Mouse (Mus musculus) gastrocnemius, adult 8-10 months (tissue): ENCODE measurements around the gene Nrip1. TPM values are rescaled to one million over a fixed set of nuclear protein-coding genes. Genes with fewer than 3 reads are reported as not detected.
"Not testable (repeated sequence)": the region's sequence is repeated elsewhere in the genome, so short reads cannot be mapped to it uniquely, and the experiment has no call there.

Experiments used
- DNase-seq, 2 experiments: peaks; one replicate each; pipeline ENCODE4 v3.0.0; 2022; ENCODE audit warnings: low spot score in 2 of 2
- total RNA-seq, 4 experiments: library from RNA; stranded (reverse); gene quantifications; 2 replicates each; pipeline ENCODE4 v1.2.4; 2022

Gene Nrip1
- total RNA-seq, result 10 to 100 TPM; 35.9 to 51.9 (median 37.8) TPM

DNA sequence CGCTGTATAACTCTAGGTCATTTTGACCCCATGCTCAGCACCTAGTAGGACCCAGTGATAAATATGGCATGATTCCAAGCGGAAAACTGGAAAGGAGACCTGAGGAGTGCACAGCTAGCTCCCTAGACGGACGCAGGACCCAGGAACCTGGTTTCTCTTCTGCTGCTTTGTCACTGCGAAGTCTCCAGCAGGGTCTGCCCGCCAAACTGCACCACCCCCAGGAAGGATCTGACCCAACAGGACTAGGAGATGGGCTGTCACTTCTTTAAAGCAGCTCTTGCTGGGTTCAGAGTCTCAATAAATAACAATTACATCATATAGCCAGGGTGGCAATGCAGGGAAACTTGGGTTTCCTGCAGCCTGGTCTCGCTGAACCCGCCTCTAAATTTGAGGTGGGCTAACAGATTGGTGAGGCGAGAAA, at the start of gene Nrip1:
Gene Nrip1, minus strand, starts transcription at position 157 of the 421 bp plus-strand sequence.
- peak in 1 of 2 experiments; percentile 46 for DNase-seq

DNA sequence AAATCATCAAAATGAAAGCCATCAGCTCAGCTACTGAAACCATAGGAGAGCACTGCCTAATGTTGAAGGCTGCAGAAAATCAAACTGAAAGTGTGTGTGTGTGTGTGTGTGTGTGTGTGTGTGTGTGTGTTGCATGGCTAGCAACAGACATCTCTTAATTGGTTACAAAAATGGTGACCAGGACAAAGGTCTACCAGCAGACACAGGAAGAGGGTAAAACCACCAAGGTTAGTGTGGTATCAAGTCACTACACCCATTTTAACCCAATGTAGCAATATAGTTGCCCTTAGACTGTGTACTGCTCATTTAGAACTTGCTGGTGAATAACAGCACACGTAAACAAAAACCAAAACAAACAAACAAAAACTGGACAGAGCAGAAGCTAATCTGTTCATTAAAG, 48.9 kb upstream of the Nrip1 start:
- no peak for DNase-seq

- DNase-seq, result no peak
Observed at GRCm38 (mm10) chr16:76419849-76420248, 46.2 kb upstream of the Nrip1 start.

- no peak for DNase-seq
Observed at GRCm38 (mm10) chr16:76416477-76416876, 42.9 kb upstream of the Nrip1 start.

DNA sequence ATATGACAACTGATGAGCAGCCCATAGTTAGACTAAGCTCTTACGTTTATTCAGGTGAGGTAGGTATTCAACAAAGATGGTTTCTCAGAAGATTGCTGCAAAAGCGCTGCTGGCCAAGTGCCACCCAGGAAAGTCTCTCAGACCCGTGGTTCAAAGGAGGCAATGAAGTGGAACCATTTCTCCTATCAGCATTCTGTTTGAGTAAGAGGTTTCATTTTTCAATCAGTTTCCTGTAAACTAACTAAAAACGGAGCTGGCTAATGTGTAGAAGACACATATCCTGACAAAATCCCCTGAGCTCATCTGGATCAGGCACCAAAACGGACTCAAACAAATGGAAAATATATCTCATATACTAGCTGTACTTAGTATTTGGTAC, 42.4 kb upstream of the Nrip1 start:
- DNase-seq, result no peak

GRCm38 (mm10) chr16:76415407-76416059, 41.9 kb upstream of the Nrip1 start:
- no peak for DNase-seq

DNA sequence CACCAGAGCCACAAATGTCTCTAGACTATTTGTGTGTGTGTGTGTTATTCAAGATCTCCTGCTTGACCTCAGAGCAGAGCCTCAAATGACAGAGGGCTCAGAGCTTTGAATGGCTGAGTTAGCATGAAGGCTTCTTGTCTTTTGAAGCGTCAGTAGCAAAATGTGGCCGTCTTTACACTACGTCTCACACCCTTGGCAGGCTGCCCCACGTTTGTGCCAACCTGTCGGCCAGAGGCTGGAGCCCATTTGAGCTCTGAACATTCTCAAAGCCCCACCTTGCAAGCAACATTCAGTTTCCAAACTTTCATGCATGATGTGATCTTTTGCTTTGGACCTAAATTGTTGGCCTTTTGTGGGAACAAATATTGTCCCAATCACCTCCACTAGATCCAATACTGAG, 40.9 kb upstream of the Nrip1 start:
- no peak for DNase-seq

GRCm38 (mm10) chr16:76413581-76413980, 40.0 kb upstream of the Nrip1 start:
- no peak for DNase-seq

DNA sequence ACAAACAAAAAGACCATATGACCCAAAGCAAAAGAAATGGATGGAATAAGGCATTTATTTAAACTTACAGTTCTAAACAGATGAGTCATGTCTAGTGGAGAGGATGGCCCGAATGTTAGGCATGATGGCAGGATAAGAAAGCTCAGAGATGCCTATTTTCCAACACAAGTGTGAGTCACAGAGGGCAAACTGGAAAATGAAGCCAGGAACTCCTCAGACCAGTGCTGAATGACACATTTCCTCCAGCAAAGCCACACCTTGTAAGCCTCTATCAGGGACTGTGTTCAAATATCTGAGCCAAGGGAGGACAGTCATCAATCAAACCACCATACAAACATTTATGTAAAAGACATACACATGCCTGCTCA, 35.7 kb upstream of the Nrip1 start:
- DNase-seq, result no peak

DNA sequence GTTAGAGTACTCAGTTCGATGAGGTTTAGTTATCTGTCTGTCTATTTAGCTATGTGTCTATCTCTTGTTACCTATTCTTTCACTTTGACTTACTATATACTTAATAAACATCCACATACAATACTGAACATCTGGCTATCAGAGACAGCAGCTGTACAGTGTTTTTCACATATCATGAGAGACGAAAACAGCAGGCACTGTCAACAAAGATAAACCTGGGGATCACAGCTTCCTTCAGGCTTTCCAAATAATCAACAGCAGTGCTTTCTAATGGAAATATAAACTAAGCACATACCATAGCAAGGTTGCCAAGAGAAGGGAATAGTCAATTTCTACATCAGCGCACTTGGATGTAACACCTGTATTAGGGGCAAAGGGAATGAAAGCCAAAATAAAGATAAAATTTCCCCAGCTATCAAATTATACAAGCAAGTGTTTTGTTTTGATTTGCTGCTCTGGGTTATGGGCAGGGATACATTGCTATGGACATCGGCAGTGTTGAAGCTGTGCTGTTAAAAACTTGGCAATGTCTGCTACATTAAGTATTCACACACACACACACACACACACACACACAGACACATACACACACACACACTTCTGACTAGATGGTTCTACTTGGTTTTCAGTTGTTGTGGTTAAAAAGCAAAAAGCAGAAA, 35.2 kb upstream of the Nrip1 start:
- no peak for DNase-seq

DNA sequence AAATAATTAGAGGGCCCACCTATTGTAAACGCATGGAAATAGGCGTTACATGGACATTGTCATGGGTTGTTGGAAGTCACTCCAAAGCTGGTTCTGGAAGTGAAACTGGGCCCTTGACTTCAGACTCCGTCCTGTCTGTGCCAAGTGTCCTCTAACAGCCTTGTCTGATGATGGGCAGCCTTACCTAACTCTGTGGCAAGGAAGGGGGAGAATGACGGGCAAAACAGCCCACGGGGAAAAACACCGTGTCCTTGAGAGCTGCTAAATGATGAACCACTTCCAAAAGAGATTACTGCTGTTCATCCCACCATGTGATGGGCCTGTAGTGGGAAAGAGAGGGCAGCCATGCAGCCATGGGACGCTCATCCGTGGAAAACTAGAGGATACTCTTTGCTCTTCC, 34.6 kb upstream of the Nrip1 start:
- DNase-seq, result no peak

DNA sequence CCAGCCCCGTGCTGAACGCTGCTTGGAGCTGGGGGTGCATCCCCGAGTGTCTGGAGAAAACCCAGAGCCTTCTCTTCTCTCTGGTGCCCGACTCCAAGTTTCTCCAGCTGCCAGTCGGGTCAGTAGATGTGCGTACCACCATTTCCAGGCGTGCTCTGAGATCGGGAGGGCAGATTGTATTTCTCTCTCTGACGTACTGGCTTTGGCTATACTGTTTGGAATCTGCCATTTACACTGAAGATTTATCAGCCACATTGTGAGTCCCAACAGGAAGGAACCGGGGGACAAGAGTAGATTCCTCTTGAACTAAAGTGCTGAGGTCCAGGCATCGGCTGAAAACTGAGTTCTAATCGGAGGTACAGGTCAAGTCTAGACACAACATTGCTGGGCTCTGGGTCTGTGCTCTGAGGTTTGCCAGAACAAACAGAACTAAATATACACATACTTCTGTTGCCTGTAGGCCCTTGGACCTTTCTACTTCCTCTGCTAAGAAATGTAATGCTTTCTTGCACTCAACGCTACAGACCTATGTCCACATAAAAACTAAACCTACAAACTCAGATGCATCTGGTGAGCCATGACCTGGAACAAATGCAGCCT, 33.8 kb upstream of the Nrip1 start:
- DNase-seq, result peak; percentile 33 to 46

GRCm38 (mm10) chr16:76406897-76407296, 33.3 kb upstream of the Nrip1 start:
- no peak for DNase-seq

GRCm38 (mm10) chr16:76406319-76406718, 32.7 kb upstream of the Nrip1 start:
- no peak for DNase-seq

GRCm38 (mm10) chr16:76403305-76403704, 29.7 kb upstream of the Nrip1 start:
- DNase-seq, result not testable (repeated sequence)

GRCm38 (mm10) chr16:76396512-76396911, 22.9 kb upstream of the Nrip1 start:
- DNase-seq, result no peak

GRCm38 (mm10) chr16:76393267-76393666, 19.6 kb upstream of the Nrip1 start:
- DNase-seq, result no peak

- no peak for DNase-seq
Observed at GRCm38 (mm10) chr16:76386496-76386895, 12.9 kb upstream of the Nrip1 start.

DNA sequence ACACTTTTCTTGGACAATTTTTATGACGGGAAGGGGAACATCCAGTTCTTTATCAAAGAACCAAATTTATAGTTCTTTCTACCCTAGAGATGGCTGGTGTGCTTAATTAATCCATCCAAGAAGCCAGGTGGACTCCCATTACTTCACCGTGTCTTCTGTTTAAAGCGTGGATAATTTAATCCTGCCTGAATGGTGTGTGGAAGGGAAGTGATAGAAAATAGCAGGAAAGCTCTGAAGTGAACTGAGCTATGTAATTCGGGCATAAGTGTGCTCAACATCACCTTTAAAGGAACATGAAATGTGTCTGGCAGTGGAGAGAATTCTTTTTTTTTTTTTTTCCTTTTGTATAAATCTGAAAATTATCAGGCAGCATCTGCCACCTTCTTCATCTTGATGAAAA, 12.4 kb upstream of the Nrip1 start:
- no peak for DNase-seq

GRCm38 (mm10) chr16:76377211-76377610, 3.6 kb upstream of the Nrip1 start:
- no peak for DNase-seq

GRCm38 (mm10) chr16:76376661-76377060, 3.0 kb upstream of the Nrip1 start:
- DNase-seq, result no peak

- peak; percentile 75 to 79 for DNase-seq
Observed at GRCm38 (mm10) chr16:76372941-76373561, 576 bp downstream of the Nrip1 start.
